Mouse (Mus musculus) right cerebral cortex, postnatal 10 days (tissue): ENCODE data around the gene Blcap.

Source experiments
- DNase-seq, 2 experiments: peaks; one replicate each; pipeline ENCODE4 v3.0.0; 2021; ENCODE audit warnings: low spot score in 2 of 2

Gene Blcap

DNA sequence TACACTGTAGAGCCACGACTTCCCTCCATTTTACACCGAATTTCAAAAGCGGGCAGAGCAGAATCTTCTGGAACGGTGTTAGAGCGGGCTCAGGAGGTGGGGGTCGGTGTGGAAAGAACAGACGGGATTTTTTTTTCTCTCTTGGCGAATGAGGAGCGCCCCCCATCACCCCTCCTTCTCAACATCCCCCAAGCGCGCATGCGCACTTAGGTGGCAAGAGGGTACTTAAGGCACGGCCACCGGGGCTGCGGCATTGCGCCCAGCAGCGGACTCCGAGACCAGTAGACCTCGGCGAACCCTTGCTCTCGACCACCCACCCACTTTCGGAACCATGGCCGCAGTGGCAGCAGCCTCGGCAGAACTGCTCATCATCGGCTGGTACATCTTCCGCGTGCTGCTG, 11.2 kb downstream of the Blcap start, which contains the start of gene Nnat:
Gene Nnat, plus strand, starts transcription at position 221 of the 400 bp plus-strand sequence.
- DNase-seq = peak; percentile 84 to 87

DNA sequence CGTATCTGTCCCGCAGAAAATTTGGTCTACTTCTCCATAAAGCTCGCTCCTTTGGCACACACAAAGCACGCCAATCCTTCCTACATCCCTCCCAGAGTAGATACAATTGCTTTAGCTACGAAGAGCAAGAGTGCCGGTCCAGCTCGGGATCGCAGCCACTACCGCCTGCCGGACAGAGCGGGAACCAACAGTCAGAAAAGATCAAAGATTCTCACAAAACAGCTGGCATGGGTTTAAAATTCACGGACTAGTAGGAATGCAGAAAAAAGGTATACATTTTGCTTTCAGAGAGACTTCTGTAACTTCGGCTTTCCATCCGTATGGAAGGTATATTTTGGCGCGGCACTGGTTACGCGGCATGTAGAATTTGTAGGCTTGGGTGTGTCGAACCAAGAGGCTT, 11.6 kb downstream of the Blcap start:
- DNase-seq = no peak

DNA sequence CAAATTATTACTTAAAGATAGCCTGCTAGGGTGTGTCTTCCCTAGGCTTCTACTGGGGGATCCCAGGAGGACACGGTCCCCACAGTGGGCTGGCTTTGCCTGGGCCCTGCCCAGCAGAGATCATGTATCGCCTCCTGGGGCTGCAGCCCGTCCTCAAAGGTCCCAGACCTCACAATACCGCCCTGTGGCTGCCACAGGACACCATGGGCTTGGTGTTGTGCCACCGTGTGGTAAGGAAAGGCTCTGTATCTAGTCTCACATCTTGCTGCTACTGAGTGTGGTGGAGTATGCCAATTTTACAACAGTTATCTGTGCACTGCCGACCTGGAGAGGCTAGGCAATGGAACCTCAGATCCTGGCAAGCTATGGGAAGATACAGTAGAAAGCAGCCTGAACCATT, 12.6 kb downstream of the Blcap start:
- DNase-seq = no peak

DNA sequence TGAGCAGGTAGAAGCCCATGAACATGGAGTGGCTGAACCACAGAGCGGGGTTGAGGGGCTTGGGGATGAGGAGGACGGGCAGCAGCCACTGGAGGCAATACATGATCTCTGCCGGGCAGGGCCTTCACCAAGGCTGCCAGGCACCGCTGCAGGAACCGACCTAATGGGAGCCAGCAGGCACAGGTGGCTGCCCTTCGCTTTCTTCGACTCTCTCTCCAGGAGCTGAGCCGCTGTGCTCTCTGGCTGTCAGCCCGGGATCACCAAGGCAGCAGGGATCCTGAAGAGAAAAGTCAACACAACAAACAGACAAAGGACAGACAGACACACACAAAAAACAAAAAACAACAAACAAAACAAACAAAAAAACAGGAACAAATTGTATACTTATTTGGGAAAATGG, 13.0 kb downstream of the Blcap start:
- DNase-seq = no peak

DNA sequence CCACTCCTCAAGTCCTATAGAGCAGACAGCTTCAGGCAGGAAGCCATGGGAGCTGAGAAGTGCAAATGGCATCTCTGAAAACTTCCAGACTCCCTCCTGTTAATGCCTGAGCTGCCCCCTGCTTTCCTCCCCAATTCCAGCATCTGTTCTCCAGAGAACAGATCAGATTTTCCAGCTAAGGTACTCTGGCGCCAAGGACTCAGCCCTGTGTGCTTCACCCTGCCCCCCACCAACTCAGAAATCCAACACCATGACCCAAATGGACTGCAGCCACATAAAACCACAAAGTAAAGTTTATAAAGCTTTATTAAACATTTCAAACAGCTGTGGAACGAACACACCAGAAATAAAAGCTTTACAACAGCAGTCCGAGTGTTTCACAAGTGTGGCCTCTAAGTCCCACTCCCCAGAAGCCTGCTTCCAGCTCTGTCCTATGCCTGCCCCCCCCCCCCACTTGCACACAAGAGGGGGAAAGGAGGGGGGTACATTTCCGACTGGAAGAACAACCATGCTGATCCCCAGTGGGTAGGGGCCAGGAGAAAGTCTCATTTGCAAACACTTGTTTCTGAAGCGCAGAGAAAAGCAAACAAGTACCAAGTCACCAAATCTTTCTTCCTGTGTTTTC, 14.9 kb downstream of the Blcap start:
- DNase-seq = no peak

DNA sequence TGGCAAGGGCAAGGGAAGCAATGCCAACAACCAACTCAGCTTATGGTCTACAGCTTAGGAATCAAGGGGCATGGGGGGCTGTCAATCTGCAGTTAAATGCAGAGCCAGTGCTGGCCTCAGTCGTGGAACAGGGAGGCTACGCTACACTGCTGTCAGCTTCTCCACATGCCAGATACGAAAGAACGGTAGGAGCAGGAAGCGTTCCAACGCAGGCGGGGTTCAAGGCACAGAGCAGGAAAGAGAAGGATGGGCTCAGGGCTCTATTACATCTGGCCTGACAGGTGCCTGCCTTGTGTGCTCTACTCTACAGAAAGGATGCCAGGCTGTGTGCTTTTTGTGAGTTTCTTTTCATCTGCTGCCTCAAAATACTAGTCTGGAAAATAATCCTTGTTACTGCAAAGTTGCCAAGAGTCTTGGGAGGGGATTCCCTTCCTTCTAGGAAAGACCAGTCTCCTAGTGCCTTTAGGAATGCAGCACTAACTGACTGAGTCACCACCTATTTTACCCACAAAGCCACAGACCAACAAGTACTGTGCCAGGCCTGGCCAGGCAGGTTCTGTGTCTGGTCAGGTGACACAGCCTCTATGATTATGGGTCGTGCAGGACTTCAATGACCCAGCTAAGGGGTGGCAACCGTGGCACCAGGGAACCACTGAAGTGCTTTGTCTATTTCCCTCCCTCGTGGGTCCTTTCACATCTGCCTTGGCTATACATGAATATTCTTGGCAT, 18.8 kb downstream of the Blcap start:
- no peak for DNase-seq

DNA sequence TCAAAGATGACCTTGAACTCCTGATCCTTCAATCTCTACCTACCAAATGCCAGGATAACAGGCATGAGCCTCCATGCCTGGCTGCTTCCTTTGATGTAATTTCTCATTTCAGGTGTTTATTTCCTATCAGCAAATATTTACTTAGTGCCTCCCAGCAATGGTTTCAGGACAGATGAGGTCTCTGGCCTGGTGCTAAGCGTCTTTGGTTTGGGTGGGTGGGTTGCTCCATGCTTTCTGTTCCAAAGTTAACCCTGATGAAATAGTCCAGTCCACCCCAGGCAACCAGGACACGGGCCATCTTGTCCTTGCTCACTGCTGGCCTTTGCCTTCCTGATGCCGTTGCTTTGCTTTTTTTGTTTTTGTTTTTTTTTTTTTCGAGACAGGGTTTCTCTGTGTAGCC, 20.8 kb downstream of the Blcap start:
- DNase-seq = no peak

DNA sequence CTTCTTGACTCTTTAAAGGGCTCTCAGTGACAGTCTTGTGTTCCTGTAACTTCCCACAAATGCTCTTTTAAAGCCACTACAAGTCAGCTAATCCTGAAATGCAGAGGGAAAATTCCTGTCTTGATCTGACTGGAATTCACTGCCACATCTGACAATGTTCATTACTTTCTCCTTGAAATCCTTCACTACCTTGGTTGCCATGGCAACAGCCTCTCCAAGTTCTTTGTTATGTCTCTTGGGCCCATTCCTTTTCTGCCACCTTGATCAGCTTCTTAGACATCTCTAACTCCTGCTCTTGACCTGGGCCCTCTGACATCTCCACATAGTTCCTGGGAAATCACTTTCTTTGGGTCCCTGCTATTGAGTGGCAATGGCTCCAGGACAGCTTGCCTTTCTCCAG, 24.4 kb downstream of the Blcap start:
- no peak for DNase-seq

DNA sequence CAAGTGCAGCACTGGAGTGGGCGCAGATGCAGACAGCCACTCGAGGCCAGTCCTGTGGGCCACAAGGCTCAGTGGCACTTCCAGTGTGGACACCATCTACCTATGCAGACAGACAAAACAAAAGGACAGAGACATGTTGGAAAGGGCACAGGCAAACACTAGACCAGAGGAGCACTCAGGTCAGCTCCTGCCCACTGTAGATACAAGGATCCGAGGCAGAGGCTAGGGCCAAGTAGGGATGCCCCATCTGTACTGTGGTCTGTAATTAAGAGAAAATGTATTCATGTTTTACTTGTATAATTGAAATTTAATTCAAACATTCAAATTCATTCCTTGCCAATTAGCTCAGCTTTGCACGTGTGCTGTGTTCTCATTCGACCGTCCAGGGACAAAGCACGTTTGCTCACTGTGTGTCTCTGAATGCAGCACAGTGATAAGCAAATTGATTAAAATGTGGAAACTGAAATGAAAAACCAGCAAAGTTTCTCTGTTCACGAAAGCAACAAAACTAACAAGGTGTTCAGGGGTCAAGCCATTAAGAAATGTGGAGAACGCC, 26.7 kb downstream of the Blcap start:
- DNase-seq = no peak

DNA sequence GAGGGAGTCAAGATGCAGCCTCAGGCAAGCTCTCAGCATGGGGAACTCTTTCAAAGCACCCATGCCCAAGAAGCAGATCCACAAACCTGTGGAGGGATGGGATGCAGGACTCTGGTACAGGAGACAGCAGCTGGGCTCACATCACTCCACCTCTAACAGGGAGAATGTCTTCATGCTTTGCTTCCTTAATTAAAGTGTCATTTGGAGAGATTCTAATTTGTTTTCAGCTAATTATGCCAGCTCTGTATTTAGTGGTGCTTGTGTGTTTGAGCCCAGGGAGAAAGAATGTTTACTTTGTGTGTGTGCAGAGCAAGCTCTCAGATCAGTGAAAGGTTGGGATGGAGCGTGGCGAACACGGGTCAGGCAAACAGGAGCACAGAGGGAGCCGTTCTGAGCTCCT, 28.7 kb downstream of the Blcap start:
- no peak for DNase-seq

DNA sequence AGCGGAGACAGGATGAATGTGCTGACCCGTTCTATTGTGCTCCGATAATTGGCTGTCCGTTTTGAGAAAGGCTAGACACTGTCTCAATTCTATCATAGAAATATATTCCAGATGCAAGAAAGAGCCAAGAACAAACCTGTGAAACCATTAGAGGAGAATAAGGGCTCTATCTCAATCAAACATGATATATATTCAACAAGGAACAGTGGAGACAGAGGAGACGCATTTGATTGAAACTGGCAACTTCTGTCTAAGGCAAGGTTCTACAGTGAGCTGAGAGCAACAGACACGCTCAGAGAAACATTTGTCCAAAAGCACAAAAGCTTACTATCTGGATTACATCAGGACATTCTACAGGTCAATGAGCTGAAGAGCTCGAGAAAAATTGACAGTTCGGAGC, 29.4 kb downstream of the Blcap start:
- DNase-seq = no peak

DNA sequence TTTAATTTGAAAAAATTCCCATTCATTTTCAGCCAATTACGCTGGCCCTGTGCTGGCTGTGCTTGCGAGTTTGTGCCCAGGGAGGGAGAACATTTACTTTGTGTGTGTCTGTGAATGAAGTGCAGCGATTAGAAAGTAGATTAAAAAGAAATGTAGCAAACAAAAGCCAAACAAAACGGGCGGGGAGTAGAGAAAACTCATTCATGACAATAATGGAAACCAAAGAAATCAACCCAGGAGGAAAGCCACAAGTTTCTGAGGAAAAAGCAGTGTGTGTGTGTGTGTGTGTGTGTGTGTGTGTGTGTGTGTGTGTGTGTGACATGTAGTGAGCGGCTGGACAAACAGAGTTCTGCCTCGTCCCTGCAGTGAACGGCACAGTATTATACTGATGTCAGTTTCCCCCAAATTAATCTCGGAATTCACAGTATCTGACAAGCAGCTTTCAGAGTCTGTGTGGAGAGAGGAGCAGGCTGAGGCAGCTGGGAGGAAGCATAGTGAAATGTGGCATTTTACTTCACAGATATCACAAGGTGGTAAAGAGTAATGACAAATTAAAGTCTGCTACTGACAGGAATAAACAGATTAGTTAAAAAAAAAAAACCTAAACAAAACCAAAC, 30.0 kb downstream of the Blcap start:
- DNase-seq = no peak

DNA sequence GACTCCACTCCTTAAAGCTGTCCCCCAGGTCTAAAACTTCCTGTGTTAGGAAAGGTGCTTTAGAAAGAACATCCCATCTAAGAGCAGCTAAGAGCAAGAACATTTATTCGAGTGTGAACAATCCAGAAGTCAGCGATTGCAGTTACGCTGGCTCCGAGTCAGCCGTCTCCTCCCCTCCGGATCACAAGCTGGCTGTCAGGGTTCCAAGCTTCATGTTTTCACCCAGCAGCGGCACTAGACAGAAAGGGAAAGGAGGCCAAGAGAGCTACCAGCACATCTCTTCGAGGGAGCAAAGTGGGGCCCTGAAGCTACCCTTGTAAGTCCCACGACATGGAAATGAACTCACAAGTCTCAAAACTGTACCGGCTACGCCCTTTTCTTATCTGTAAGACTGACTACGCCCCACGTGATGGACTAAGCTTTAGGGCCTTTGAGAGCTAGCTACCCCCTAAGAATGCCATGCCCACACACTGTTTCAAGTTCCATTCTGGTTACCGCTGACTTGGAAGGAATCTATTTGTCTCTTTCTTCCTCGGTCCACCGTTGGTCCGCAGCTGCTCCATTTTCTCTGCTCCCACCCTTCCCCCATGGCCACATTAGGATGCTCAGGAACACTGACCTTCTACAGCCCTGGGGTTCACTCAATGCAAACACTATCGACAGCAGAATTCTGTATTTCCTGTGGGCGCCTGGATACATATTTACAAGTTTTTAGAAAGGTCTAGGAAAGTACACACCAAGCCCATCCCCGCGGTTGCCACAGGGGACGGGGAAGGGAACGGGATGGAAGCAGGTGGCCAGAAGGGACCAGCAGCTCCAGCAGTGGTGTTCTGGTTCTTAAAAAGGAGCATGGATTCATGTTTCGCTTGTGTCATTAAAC, 30.8 kb downstream of the Blcap start:
- peak; percentile 71 to 74 for DNase-seq

DNA sequence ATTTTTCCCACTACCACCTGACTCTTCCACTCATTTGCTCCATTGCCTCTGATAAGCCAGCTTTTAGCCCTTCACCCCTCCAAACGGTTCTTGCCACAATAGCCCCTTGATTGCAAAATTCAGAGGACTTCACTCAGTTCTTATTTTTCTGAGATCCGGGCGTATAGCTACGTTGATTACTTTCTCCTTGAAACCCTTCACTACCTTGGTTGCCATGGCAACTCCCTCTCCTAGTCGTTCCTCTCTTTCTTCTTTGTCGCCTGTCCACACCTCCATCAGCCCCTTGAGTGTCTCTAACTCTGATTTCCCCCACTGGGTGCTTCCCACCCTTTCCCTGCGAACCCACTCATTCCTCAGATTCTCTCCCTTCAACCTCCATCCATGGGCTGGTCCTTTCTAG, 34.0 kb downstream of the Blcap start:
- peak; percentile 73 to 75 for DNase-seq

DNA sequence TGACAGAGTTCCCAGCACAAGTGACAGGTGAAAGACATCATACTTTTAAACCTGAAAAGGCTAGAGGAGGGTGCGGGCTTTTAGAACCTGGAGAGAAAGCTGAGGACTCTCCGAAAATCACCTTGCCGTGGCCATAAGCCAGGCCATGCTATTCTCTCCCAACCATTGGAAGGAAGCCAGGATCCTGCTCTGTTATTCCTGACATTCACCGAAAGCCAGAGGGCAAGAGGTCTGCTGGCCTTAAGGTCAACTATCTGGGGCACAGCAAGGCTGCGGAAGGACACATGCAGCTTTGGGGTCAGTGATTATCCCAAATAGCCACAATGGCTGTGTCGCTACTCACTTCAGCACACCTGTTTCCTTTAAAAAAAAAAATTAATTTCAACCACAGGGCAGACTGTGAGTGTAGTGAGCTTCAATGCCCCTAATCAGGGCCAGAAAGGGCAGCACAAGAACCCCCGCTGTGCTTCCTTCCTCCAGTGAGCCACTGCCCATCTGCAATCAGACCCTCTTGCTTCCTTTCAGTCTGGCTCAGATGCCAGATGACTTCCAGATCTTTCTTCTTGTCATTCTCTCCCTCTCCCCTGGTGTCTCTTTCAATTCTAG, 34.5 kb downstream of the Blcap start:
- no peak for DNase-seq

DNA sequence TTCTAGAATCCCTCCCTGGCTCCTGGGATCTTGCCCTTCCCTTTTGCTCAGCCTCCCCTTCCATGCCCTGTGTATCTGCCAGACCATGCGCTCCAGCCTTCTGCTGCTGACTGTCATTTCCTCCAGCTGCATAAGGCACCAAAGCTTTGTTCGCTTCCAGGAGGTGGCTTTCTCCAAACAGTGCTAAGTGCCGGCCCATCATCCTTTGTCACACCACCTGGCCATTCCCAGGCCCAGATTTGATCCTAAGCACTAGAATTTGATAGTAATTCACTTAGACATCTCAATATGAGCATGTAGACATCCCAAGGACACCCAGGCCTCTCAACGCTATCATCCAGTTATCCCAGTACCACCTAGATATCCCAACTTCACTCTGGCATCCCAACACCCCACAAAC, 36.9 kb downstream of the Blcap start:
- no peak for DNase-seq

DNA sequence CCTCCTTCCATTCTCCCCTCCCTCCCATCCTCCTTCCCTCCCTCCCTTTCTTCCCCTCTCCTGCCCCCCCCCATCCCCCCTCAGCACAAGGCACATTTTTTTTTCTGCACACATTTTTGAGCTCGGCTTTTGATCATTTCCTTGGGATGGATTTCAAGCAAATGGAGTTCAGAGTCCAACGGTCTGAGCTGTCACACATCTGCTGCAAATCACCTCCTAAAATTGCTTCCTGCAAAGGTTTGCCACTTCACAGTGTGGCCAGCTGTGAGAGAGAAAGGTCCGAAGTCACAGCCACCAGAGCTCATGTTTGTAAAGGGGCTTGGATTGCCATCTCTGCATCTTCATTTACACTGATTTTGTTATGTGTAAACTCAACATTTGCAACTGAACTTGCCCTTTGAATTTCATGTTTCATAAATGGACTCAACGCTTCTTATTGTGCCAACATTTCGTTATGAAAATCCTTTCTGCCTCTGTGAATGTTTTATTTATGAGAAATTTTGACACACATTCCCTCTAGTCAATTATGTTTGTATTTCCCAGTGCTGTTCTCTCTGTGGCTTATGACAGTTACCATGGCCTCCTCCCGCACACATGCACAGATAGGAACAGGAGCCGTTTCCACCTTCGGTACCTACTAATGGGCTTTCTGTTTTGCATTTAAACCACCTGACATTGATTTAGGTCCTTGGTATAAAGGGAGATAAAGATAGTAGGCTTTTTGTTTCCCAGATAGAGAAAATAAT, 39.2 kb downstream of the Blcap start:
- no peak for DNase-seq

DNA sequence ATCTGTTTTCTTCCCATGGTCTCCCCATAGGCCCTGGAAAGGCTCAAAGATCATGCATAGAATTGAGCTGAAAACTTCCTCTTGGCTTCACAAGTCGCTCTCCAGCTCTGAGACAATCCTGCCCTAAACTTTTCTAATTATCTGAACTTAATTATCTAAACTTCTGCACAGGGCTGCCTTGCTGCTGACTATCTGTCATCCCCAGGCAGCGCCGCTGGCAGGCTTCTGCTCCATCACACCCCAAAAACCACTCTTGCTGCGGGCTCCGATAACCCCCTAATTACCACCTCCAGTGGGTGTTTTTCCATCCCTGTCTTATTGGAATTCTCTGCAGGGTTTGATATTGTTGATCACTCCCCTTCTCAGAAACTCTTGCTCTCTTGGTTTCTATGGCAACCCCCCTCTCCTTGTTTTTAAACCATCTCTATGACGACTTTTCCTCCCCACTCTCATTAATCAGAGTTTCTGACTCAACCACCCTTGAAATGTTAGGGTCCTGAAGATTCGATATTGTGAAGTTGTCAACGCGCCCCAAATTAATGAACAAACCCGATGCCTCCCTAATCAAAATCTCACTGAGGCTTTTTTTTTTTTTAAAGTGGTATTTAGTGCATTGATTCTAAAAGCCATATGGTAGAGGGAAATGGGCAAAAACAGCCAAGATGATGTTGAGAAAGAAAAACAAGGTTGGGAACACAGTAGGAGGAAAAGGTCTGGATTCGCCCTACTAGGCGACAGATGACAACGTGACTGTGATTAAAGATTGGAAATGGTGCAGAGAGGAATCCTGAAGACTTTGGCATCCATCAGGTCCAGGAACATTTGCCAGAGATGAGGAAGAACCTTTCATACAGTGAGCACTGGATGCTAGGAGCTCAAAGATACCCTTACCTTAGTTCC, 40.8 kb downstream of the Blcap start:
- no peak for DNase-seq

DNA sequence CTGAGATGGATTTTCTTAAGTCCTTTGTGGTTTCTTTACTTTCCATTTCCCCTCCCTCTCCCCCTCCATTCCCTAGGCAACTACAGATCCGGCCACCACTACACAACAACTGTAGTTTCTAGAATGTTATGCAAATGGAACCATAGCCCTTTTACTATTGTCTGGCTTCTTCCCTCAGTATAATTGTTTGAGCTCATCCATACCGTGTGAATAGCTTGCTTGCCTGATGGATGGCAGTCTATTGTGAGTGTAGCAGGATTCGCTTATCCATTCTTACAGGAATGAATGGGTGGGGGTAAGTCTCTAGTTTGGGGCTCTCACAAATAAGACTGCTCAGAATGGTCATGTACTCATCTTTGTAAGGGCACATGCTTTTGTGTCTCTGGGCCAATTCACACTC, 48.5 kb downstream of the Blcap start:
- DNase-seq = no peak

DNA sequence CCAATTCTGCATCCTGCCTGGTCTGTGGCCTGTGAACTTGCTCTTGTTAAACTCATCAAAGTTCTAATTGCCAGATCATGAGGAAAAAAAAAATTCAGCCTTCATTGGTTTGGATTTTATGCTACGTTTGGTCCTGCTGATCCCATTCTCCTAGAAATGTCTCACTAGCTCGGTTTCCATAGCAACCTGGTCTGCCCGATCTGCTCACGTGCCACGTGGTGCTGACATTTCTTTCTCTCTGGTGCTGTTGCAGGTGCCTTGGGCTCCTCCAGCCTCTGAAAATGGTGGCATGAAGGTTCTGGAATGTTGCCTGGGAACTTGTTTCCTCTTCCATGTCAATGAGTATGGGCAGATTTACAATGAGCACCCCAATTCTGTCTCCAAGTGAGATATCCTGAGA, 50.6 kb downstream of the Blcap start:
- peak; percentile 74 to 91 for DNase-seq
